Mouse (Mus musculus) thymus, postnatal 10 days (tissue): ENCODE measurements around the gene Rbl2.

Source experiments
- DNase-seq, 2 experiments: peaks; one replicate each; pipeline ENCODE4 v3.0.0; 2021; ENCODE audit warnings: low spot score in 2 of 2

Gene Rbl2

DNA sequence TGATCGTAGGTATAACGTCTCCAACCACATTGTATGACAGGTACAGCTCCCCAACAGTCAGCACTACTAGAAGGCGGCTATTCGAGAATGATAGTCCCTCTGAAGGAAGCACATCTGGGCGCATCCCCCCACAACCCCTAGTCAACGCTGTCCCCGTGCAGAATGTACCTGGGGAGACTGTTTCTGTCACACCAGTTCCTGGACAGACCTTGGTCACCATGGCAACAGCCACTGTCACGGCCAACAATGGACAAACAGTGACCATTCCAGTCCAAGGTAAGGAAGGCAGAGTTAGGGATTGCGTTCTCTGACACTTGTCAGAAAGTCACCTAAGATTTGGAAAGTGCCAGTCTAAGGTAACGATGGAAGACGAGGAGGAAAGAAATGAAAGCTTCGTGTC lies 36.4 kb downstream of the Rbl2 start:
- DNase-seq, result no peak

DNA sequence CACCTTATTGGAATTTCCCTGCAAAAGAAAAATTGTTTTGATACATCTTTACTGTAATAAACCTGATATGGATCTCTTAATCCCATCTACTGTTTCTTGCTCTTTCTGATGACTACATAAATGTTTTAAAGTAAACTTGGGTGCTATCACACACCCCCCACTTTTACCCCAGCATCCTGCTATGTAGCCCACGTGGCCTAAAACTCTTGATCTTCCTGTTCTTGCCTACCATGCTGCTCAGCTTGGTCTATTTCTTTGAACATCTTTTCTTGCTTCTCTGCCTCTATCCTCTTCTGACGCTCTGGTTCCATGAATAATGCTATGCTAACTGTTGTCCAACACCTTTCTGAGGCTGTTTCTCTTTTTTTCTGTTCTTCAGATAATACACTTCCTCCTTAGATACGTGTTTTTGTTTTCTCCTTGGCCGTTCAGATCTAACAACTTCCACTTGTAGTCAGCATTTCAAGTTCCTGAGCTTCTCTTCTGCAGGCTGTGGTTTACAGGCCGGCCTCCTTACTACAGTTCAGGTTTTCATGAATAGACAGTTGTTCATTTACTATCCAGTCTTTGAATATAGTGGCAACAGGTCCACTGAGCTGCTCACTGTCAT lies 42.1 kb downstream of the Rbl2 start:
- DNase-seq, result no peak

DNA sequence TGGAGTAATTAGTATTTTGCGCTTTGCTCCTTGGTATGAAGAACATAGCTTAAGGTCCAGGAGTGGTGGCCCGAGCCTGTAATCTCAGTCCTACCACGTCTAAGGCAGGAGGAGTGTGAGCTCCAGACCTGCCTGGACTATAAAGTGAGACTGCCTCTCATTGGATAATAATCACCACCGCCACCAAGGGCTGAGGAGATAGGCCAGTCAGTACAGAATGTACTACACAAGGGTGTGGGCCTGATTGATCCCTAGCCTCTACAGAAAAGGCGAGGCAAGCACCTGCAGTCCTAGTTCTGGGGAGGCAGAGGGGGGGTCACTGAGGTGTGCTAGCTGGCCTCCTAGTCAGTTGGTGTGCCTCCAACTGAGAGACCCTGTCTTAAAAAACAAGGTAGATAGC lies 44.6 kb downstream of the Rbl2 start:
- DNase-seq, result no peak

GRCm38 (mm10) chr8:91114910-91115309 lies 45.1 kb downstream of the Rbl2 start:
- no peak for DNase-seq

- no peak for DNase-seq
Observed at GRCm38 (mm10) chr8:91117537-91117936, 47.7 kb downstream of the Rbl2 start.

DNA sequence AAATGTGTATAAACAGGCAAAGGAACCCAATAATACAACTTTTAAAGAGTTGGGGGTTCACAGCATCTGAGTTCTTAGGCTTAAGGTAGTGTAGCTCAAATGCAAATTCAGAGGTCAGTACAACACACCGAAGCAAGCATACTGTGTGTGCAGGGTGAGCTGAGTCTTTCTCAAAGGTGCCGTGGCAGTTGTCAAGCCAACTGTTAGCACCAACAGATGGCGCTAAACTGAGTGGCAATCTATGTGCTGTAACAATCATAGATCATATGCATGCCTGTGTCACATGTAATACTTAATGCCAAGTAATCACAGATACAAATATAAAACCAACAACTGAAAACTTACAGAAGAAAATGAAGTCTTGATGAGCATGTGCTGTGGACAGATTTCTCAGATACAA lies 48.3 kb downstream of the Rbl2 start:
- no peak for DNase-seq

GRCm38 (mm10) chr8:91124315-91124714 lies 54.5 kb downstream of the Rbl2 start:
- no peak for DNase-seq

- DNase-seq, result no peak
Observed at GRCm38 (mm10) chr8:91126786-91127185, 56.9 kb downstream of the Rbl2 start.

- no peak for DNase-seq
Observed at GRCm38 (mm10) chr8:91132731-91133130, 62.9 kb downstream of the Rbl2 start.

GRCm38 (mm10) chr8:91133441-91134069 lies 63.7 kb downstream of the Rbl2 start:
- peak in 1 of 2 experiments; percentile 76 for DNase-seq

DNA sequence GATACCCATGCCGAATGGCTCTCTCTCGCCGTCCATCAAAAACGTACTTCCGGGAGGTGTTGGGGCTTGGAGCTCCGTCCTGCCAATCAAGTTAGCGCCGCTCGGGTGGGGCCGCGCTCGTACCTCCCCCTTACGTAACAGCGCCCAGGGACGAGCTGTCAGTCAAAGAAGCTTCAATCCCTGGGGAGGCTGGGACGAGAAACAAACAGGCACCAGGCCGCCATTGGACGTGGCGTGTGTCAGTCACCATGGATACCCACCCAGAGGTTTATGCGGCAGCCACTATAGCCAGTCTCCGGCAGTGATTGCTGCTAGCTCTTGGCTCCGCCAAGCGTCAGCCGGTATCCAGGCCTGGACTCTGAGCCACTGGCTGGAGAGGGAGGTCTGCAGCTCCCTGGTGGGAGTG lies 64.2 kb downstream of the Rbl2 start:
- peak; percentile 96 to 98 for DNase-seq

DNA sequence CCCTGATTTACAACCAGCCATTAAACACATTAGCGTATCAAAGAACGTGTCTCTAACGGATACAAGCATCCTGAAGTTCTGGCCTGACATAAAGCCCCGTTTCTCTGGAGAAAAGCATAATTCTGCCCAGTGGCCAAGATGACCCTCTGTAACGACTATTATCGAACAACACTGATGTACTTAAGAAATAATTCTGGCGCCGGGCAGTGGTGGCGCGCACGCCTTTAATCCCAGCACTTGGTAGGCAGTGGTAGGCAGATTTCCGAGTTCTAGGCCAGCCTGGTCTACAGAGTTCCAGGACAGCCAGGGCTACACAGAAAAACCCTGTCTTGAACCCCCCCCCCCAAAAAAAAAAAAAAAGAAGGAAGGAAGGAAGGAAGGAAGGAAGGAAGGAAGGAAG lies 64.8 kb downstream of the Rbl2 start:
- no peak for DNase-seq

DNA sequence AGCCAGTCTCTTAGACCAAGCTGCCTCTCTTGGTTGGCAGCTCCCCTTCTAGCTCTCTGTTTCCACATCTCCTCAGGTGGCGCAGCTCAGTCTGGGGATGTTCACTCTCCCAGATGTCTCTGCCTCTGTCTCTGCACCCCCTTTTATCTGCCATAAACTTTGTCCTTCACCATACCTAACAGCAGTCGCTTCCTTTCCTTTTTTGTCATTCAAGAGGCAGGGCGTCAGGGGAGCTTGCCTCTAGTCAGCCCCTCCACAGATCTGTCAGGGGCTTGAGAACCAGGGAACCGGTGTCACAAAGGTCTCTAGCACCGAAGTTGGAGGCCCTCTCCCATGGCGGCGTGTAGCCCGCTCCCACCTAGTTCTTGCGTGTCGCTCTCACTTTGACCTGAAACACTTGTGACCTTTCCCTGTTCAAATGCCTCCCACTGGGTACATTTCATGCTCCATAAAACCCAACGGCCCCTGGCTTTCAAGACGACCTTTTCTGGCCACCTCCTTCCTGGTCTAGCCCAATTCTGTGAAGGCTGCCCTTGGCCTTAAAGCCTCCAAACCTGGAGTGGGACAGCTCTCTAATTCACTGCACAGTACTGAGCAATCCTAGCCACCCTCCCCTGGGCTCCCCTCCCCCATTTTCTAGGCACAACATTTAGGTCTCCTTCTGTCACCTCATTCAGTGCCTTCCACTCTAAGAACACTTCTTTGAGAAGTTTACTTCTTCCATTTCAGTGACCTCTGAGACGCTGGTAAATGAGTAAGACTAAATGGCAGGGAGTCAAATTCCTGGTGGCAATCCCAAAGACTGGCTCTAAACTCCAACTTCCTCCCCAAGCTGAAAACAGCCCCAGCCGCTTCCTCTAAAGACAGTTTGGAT lies 65.7 kb downstream of the Rbl2 start:
- no peak for DNase-seq

DNA sequence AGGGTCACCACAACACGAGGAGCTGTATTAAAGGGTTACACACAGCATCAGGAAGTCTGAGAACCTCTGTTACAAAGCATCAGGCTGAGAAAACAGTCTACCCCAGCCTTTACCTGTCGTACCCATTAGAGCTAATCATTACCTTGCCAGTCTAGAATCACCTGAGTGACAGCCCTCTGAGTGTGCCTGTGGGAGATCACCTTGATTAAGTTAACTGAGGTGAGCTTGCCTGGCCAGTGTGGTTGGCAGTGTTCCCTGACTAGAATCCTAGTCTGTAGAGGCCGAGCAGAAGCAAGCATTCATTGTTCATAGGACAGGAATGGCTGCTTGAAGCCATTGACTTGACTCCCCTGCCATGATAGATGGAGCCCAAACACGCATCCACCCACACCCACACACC lies 71.0 kb downstream of the Rbl2 start:
- DNase-seq, result no peak

GRCm38 (mm10) chr8:91147715-91148114 lies 77.9 kb downstream of the Rbl2 start:
- peak; percentile 20 to 64 for DNase-seq

DNA sequence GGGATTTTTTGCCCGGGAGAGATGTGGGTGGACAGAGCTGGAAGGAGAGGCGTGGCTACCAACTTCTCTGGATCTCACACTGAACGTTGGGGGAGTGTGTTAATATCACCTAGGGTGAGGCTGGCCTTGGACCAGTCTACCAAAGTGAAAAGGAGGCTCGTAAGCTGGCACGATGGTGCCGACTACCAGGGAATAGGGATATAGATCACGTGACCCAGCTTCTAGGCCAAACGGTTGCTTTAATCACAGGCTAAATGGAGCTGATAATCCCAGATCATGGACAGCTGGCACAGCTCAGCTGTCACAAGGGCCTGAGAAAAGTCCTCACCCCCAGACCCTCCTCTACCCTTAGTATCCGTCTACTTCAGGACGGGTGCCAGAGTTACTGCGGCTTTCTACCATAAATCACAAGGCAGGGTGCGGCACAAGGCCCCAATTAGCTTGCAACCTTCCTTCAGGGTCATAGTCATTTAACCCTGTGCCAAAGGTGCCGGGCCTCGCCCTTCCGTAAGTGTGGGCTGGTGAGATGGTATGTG lies 78.9 kb downstream of the Rbl2 start:
- DNase-seq, result no peak

DNA sequence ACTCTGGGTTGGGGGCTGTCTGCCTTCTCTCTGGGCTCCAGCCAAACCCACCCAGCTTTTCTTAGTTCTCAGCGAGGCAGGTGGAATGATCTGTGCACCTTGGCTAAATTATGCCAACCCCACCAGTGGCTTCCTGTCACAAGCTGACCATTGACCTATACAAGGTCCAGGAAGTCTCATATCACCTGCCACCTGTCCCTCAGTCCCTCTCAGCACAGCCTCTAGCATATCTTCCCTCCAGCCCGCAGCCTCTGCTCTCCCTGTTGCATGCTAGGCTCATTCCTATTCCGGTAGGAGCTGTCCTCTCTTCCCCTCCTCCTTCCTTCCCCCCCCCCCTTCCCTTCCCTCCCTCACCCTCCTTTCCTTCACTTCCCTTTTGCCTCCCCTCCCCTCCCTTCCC lies 79.4 kb downstream of the Rbl2 start:
- DNase-seq, result no peak

- no peak for DNase-seq
Observed at GRCm38 (mm10) chr8:91151531-91151930, 81.7 kb downstream of the Rbl2 start.

- no peak for DNase-seq
Observed at GRCm38 (mm10) chr8:91153831-91154230, 84.0 kb downstream of the Rbl2 start.

- no peak for DNase-seq
Observed at GRCm38 (mm10) chr8:91154564-91154963, 84.7 kb downstream of the Rbl2 start.

DNA sequence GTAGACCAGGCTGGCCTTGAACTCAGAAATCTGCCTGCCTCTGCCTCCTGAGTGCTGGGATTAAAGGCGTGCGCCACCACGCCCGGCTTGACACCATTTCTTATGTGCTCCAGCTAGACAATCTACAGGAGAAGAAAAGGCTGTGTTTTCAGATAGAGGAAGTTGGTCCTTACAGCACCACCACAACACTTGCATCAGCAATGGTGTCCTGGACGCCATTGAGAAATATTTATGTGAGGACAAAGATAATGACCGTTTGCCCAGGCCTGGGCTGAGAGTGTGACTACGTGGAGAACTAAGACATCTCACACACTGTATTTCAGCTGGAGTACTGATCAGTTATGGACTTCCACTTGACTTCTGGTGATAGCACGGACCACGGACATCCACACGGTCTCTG lies 88.8 kb downstream of the Rbl2 start:
- DNase-seq, result no peak

DNA sequence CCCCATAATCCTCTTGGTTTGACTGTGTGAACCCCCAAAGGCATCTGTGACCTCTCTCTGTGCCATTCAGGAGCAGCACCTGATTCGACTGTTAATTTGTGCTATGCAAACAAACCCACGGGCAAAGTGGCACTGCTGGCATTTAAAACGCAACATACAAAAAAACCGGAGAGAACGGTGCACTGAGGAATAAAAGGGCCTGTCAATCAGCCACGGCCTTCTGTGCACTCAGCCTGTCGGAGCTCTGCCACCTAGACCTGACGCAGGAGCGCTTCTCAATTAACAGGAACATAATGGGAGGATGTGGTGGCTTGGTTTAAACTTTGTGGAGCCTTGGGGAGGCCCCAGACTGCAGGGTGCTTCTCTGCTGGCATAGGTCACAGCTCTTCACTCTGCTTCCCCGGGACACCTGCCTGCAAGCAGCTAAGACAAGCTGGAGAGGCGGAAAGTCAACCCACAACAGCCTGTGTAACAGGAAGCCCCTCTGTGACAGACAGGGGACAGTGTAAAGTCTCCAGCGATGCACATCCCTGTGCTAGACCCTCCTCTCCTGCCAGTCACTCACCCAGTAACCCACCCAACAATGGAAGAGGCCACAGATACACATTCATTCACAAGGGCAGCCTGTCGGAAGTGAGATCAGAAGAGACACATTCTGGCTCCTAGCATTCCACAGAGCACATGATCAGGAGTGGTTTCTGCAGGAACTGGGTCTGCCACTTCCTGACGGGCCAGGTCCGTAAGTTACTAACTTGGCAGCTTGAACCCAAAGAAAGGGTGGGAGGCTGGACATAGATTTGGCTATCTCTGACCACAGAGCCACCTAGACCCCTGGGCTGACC lies 90.3 kb downstream of the Rbl2 start:
- DNase-seq, result peak; percentile 46 to 56
